Mouse (Mus musculus): Measurements from ENCODE around the gene Il11ra2. TPM values are rescaled to one million over a fixed set of nuclear protein-coding genes. Genes with fewer than 3 reads are reported as not detected.
"Not testable (repeated sequence)": the region's sequence is repeated elsewhere in the genome, so short reads cannot be mapped to it uniquely, and the experiment has no call there.

The Il11ra2 gene
- polyA plus RNA-seq (2014; fragmentation: Nextera tagmentation; extraction: Ambion mirVana) = not detected in 2 replicates

DNA sequence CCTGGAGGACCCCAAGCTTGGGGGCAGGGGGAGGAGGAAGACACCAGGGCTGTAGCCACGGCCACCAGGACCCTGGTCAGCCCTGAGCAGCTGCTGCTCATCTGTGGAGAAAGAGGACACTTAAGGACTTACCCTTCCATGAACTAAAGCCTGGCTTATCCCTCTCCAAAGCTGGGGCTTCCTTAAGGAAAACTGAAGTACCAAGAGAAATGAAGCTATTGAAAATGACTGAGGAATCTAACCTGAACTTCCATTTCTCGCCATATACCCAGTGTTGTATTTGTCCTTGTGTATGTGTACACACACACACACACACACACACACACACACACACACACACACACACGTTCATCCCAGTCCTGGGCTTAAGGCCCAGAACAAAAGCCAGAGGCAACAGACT is at the start of gene Il11ra2:
Gene Il11ra2 (minus strand): TSS at position 101 of the 400 bp plus-strand sequence.
- ATAC-seq (replicated peaks; ENCODE audit: low FRiP score); H3K9ac ChIP-seq (ENCODE audit: low read depth, low read length); H3K27ac ChIP-seq (ENCODE audit: low read depth, low read length); H3K27me3 ChIP-seq (replicated peaks; ENCODE audit: control insufficient read depth, insufficient read depth, low read length); H3K36me3 ChIP-seq (ENCODE audit: control insufficient read depth, insufficient read depth, low read length); H3K4me3 ChIP-seq (ENCODE audit: low read depth, low read length); H3K9me3 ChIP-seq (ENCODE audit: control insufficient read depth, low read length); DNase-seq (ENCODE audit: low spot score); H3K4me1 ChIP-seq (replicated peaks; ENCODE audit: control insufficient read depth, insufficient read depth, low read length); H3K4me2 ChIP-seq: not testable (repeated sequence)
- WGBS = no CpG with 5 or more reads among the region's 3 CpGs

GRCm38 (mm10) chr4:42682183-42682524 is 20.5 kb upstream of the Il11ra2 start:
- not testable (repeated sequence) for H3K4me3 ChIP-seq (ENCODE audit: low read depth, low read length); DNase-seq (ENCODE audit: low spot score); H3K27me3 ChIP-seq (replicated peaks; ENCODE audit: control insufficient read depth, insufficient read depth, low read length); H3K9me3 ChIP-seq (ENCODE audit: control insufficient read depth, low read length); H3K9ac ChIP-seq (ENCODE audit: low read depth, low read length); H3K36me3 ChIP-seq (ENCODE audit: control insufficient read depth, insufficient read depth, low read length); H3K4me1 ChIP-seq (replicated peaks; ENCODE audit: control insufficient read depth, insufficient read depth, low read length); H3K4me2 ChIP-seq; ATAC-seq (replicated peaks; ENCODE audit: low FRiP score); H3K27ac ChIP-seq (ENCODE audit: low read depth, low read length)
- no CpG with 5 or more reads among the region's 18 CpGs for WGBS

DNA sequence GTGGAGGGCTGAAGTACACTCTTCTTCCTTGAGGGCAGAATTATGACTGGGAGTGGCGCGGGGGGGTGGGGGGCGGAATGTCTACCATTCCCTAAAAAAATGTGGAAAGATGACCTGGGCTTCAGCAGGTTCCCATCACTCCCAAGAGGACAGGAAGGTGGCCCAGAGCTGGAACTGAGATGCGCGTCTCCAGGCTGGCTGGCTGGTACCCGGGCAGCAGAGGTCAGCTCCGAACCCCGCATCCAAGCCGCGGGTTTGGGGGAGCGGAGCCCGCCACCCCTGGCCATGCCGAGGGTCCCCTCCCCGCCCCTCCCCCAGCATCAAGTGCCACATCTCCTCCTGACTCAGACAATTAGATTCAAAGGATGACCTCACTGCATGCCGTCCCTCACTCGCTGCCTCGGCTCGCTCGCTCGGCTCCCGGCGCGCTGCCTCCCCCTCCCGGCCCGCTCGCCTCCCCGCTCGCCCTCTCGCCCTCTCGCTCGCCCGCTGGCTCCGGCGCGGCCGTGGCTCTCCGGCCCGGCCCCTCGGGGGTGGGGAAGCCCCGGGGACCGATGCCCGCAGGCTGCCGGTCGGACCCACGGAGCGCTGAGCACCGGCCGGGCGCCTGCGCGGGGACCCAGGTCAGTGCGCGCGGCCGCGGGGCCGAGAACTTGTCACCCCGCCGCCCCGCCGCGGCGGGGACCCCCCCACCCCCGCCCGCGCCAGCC is 19.9 kb upstream of the Il11ra2 start:
- not testable (repeated sequence) for H3K4me1 ChIP-seq (replicated peaks; ENCODE audit: control insufficient read depth, insufficient read depth, low read length)
- WGBS = no CpG with 5 or more reads among the region's 66 CpGs

DNA sequence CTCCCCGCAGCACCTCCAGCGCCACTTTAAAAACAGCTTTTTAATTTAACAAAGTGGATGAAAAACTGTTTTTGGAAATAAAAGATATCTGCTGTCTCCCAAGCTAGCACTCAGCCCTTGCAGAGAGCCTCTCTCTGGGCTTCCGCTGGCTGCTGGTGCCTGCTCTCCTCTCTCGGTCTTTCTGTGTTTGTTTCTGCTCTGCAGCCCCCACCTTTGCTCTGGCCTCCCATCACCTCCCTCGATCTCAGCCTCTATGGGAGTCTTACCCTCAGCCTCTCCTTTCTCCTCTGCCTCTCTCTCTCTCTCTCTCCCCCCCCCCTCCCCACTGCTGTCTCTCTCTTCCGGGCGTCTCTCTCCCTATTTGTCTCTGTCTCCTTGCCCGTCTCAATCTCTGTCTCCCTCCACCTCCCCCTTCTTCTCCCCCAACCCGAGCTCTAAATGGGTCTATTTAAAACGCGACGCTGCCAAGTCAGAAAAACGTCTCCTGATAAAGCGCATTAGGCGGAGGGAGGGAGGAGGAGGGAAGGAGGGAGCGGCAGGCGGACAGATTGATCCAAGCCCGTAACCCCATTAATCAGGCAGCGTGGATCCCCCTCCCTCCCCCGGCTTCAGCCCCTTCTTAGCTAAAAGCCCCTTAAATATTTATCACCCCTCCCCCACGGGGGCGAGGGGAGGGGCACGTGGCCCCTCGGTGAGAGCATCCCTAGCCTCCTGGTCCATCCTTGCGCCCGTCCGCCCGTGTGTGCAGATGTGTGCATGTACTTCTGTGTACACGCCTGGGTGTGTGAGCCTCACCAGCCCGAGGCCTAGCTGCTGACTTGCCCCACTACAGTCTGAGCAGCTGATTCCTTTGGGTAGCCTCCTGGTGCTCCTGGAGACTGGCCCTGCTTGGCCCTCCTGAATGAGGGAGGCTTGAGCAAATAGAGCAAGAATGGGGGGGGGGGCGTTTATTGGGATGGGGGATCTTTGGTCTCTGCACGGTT is 19.0 kb upstream of the Il11ra2 start:
- not testable (repeated sequence) for H3K9me3 ChIP-seq (ENCODE audit: control insufficient read depth, low read length); H3K4me2 ChIP-seq; DNase-seq (ENCODE audit: low spot score); H3K27ac ChIP-seq (ENCODE audit: low read depth, low read length); H3K36me3 ChIP-seq (ENCODE audit: control insufficient read depth, insufficient read depth, low read length); ATAC-seq (replicated peaks; ENCODE audit: low FRiP score); H3K4me1 ChIP-seq (replicated peaks; ENCODE audit: control insufficient read depth, insufficient read depth, low read length); H3K27me3 ChIP-seq (replicated peaks; ENCODE audit: control insufficient read depth, insufficient read depth, low read length); H3K4me3 ChIP-seq (ENCODE audit: low read depth, low read length); H3K9ac ChIP-seq (ENCODE audit: low read depth, low read length)
- no CpG with 5 or more reads among the region's 32 CpGs for WGBS

More for the DNA sequence above, 19.9 kb upstream of the Il11ra2 start:
- H3K9ac ChIP-seq (ENCODE audit: low read depth, low read length); H3K4me2 ChIP-seq; ATAC-seq (replicated peaks; ENCODE audit: low FRiP score); DNase-seq (ENCODE audit: low spot score); H3K27me3 ChIP-seq (replicated peaks; ENCODE audit: control insufficient read depth, insufficient read depth, low read length); H3K27ac ChIP-seq (ENCODE audit: low read depth, low read length); H3K9me3 ChIP-seq (ENCODE audit: control insufficient read depth, low read length); H3K36me3 ChIP-seq (ENCODE audit: control insufficient read depth, insufficient read depth, low read length); H3K4me3 ChIP-seq (ENCODE audit: low read depth, low read length): not testable (repeated sequence)

- no CpG with 5 or more reads among the region's 7 CpGs for WGBS
- H3K36me3 ChIP-seq (ENCODE audit: control insufficient read depth, insufficient read depth, low read length) = not testable (repeated sequence)
These were observed 17.7 kb upstream of the Il11ra2 start for GRCm38 (mm10) chr4:42679365-42679764.

DNA sequence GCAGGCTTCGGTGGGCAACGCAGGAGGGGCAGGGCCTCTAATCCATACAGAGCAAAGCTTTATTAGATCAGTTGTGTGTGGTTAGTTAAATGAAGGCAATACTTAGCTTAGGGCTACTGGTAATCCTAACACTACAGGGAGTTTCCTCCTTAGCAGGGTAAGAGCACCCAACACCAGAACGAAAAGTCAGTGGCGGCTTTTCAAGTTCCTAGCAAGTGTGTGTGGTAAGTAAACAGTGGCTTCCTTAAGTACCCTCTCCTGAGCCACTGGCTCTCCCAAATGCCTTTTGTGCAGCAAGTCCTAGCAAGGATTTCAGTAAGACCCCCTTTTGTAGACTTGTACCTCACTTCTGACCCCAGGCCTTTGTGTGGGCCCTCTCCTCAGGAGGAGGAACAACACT is 13.7 kb upstream of the Il11ra2 start:
- not testable (repeated sequence) for H3K4me2 ChIP-seq; DNase-seq (ENCODE audit: low spot score); H3K9ac ChIP-seq (ENCODE audit: low read depth, low read length); ATAC-seq (replicated peaks; ENCODE audit: low FRiP score); H3K4me3 ChIP-seq (ENCODE audit: low read depth, low read length); H3K27me3 ChIP-seq (replicated peaks; ENCODE audit: control insufficient read depth, insufficient read depth, low read length); H3K9me3 ChIP-seq (ENCODE audit: control insufficient read depth, low read length); H3K36me3 ChIP-seq (ENCODE audit: control insufficient read depth, insufficient read depth, low read length); H3K27ac ChIP-seq (ENCODE audit: low read depth, low read length); H3K4me1 ChIP-seq (replicated peaks; ENCODE audit: control insufficient read depth, insufficient read depth, low read length)
- WGBS = no CpG with 5 or more reads among the region's 4 CpGs

More at GRCm38 (mm10) chr4:42679365-42679764, 17.7 kb upstream of the Il11ra2 start:
- not testable (repeated sequence) for H3K27me3 ChIP-seq (replicated peaks; ENCODE audit: control insufficient read depth, insufficient read depth, low read length); H3K4me2 ChIP-seq; H3K4me3 ChIP-seq (ENCODE audit: low read depth, low read length); ATAC-seq (replicated peaks; ENCODE audit: low FRiP score); H3K4me1 ChIP-seq (replicated peaks; ENCODE audit: control insufficient read depth, insufficient read depth, low read length); H3K27ac ChIP-seq (ENCODE audit: low read depth, low read length); H3K9me3 ChIP-seq (ENCODE audit: control insufficient read depth, low read length); H3K9ac ChIP-seq (ENCODE audit: low read depth, low read length); DNase-seq (ENCODE audit: low spot score)

- not testable (repeated sequence) for H3K4me3 ChIP-seq (ENCODE audit: low read depth, low read length); H3K4me2 ChIP-seq; H3K27ac ChIP-seq (ENCODE audit: low read depth, low read length); DNase-seq (ENCODE audit: low spot score); H3K9me3 ChIP-seq (ENCODE audit: control insufficient read depth, low read length); H3K9ac ChIP-seq (ENCODE audit: low read depth, low read length); H3K36me3 ChIP-seq (ENCODE audit: control insufficient read depth, insufficient read depth, low read length); ATAC-seq (replicated peaks; ENCODE audit: low FRiP score); H3K4me1 ChIP-seq (replicated peaks; ENCODE audit: control insufficient read depth, insufficient read depth, low read length); H3K27me3 ChIP-seq (replicated peaks; ENCODE audit: control insufficient read depth, insufficient read depth, low read length)
- no CpG with 5 or more reads among the region's 9 CpGs for WGBS
These were observed 6.7 kb downstream of the Il11ra2 start, which contains the start of gene Ccl27b for GRCm38 (mm10) chr4:42654951-42655350. TSS of gene Ccl27b (plus strand) at chr4:42655251.

DNA sequence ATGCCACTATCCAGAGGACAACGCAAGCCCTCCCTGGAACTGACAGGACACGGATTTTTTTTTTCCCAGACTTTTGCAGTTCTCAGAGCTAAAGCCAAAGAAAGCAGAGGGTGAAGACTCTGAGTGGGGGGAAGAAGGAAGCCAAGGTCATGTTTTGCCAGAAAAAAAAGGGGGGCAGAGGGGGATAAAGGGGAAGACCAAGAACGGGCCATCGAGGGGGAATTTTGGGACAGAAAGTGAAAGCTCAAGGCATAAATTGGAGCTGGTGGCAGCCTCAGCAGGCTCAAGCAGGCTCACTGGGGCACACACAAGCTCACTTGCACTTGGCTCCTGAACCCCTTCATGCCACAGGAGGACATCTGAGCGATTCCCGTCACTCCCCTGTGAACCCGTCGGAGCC is 32.3 kb downstream of the Il11ra2 start, which contains the start of gene Gm2564:
Gene Gm2564 (plus strand): TSS at position 301 of the 400 bp plus-strand sequence.
- H3K36me3 ChIP-seq (ENCODE audit: control insufficient read depth, insufficient read depth, low read length); H3K27ac ChIP-seq (ENCODE audit: low read depth, low read length); H3K4me3 ChIP-seq (ENCODE audit: low read depth, low read length); H3K4me1 ChIP-seq (replicated peaks; ENCODE audit: control insufficient read depth, insufficient read depth, low read length); H3K27me3 ChIP-seq (replicated peaks; ENCODE audit: control insufficient read depth, insufficient read depth, low read length); H3K9me3 ChIP-seq (ENCODE audit: control insufficient read depth, low read length); ATAC-seq (replicated peaks; ENCODE audit: low FRiP score); H3K9ac ChIP-seq (ENCODE audit: low read depth, low read length); DNase-seq (ENCODE audit: low spot score); H3K4me2 ChIP-seq: not testable (repeated sequence)
- no CpG with 5 or more reads among the region's 8 CpGs for WGBS
